18 mouse cellular contexts compared by ENCODE assay signal in the genomic region with DNA sequence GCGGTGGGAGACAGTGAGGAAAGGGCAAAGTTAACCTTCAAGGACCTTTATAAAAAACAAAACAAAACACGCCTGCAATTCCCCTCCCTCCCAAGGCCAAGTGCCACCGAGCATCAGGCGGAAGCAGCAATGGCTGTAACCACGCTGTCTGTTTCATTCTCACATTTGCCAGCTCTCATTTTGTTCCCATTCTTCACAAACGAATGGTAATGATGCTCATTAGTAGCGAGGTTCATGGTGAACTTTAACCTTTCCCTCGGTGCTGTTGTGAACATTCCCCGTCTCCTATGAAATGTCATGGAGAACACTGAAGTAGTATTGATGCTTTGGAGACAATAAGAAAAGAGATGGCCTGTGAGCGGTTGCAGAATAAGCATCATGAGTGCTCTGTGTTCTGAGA.
"Had no signal": no experiment of that assay in that cellular context is flagged by ENCODE, and none has a peak within 500 bp of the region (broad histone marks: within the 10 kb centered on the region; RNA-seq: fewer than 3 reads in every experiment).

No protein-coding gene starts in this region.

- H3K4me1 ChIP-seq: midbrain, embryonic 10.5 days; midbrain, embryonic 12.5 days had no signal

- H3K9ac ChIP-seq: liver, embryonic 14.5 days; lung, embryonic 14.5 days; midbrain, embryonic 12.5 days; neural tube, embryonic 13.5 days; neural tube, embryonic 15.5 days had no signal

- H3K27me3 ChIP-seq: midbrain, embryonic 12.5 days; neural tube, embryonic 13.5 days; neural tube, embryonic 15.5 days had no signal

- H3K4me3 ChIP-seq: midbrain, embryonic 10.5 days; midbrain, embryonic 12.5 days; myocyte; neural tube, embryonic 13.5 days; neural tube, embryonic 15.5 days had no signal

- H3K27ac ChIP-seq: liver, embryonic 14.5 days; midbrain, embryonic 10.5 days; midbrain, embryonic 12.5 days; neural tube, embryonic 13.5 days; neural tube, embryonic 15.5 days had no signal

- DNase-seq: lung, adult 18-20 months; lung, embryonic 14.5 days; lung, postnatal 10 days; lung, postnatal 4 days; midbrain, embryonic 14.5 days; right cerebral cortex, adult 18-20 months; right cerebral cortex, postnatal 25 days; right cerebral cortex, postnatal 4 days; spleen, adult 18-20 months; thymus, adult 18-20 months; thymus, postnatal 14 days; thymus, postnatal 36 days had no signal

- H3K36me3 ChIP-seq: midbrain, embryonic 10.5 days; midbrain, embryonic 12.5 days; neural tube, embryonic 13.5 days; neural tube, embryonic 15.5 days had no signal
